Mouse (Mus musculus) layer of hippocampus, adult 9-11 months (tissue): ENCODE results near the gene Gm14632.
"Not testable (repeated sequence)": the region's sequence is repeated elsewhere in the genome, so short reads cannot be mapped to it uniquely, and the experiment has no call there.

Experiments used
- DNase-seq: peaks from one replicate; pipeline ENCODE4 v3.0.0; 2022

Gm14632 gene

GRCm38 (mm10) chrX:30329472-30329871 is at the start of gene Gm14632:
Gm14632 (plus strand) TSS chrX:30329772.
- not testable (repeated sequence) for DNase-seq
